Mouse (Mus musculus): ENCODE measurements around the gene Ric8a. TPM values are rescaled to one million over a fixed set of nuclear protein-coding genes. Genes with fewer than 3 reads are reported as not detected.

The Ric8a gene
- 81.9 and 99.2 TPM in 2 replicates for polyA plus RNA-seq (2012)

DNA sequence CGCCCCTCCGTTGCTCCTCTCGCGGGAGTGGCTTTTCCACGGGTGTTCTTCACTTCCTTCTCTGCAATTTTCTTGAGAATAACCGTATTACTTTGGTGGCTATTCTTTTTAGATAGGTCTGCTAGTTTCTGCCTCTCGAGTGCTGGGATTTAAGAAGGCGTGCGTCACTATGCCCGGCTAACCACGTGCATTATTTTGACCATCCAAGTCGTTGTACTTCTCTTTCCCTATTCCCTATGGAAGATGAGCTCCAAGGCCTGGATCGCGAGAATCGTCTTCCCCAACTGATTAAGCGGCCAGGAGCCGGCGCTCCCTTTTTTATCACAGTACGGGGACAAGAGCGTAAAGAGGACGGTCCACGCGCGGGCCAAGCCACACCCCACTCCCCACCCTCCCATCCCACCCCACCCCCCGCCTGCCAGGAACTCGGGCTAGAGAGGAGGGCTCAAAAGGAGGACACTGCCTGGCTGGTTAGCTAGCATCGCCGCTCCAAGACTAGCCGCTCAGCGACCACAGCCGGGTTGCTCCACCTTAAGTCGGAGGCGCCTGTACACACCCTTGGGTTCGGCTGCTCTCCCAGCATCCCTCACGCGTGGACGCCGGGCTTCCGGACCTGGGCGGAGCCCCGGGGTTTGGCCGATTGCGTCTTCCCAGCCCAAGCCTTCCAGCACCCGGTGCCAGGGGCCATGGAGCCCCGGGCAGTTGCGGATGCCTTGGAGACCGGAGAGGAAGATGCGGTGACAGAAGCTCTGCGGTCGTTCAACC lies at the start of gene Ric8a:
Gene Ric8a (plus strand): TSS at position 173 of the 765 bp plus-strand sequence.

GRCm38 (mm10) chr7:140821653-140822329 lies 35.0 kb upstream of the Ric8a start, which contains the start of gene Zfp941:
TSS of gene Zfp941 (minus strand) at chr7:140822178.

DNA sequence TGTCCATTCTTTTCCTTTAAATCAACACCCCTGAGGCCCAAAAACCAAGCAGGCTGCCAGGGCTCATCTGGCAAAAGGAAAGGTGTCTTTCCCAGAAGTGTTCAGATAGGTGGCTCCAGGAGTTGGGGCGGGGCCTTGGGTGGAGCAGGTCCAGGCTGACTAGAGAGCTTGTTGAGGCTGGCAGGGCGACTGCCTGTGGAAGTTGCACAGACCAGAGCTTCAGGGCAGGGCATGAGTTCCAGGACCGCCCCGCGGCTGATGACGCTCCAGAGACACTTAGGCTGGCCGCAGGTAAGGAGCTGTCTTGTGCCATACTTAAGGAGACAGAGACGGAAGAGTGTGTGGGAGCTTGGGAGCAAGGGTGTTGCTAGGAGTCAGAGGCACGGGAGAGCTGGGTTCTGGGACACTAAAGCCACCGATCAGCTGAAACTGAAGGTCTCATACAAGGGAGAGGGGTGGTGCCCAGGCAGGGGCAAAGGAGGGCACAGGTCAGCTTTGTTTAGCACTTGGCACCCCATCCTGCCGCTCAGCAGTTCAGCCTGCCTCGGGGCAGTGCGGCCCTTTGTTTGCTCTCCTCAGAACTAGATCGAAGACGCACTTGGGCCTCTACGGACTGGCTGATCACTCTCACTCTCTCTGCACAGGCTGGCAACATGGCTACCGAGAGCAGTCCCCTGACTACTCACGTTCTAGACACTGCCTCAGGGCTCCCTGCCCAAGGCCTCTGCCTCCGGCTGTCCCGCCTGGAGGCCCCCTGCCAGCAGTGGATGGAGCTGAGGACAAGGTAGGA lies 21.6 kb upstream of the Ric8a start, which contains the start of gene Urah:
Gene Urah (plus strand): TSS at position 51 of the 790 bp plus-strand sequence.

GRCm38 (mm10) chr7:140844905-140845665 lies 11.7 kb upstream of the Ric8a start, which contains the start of gene Scgb1c1:
TSS of gene Scgb1c1 (plus strand) at chr7:140845547.

DNA sequence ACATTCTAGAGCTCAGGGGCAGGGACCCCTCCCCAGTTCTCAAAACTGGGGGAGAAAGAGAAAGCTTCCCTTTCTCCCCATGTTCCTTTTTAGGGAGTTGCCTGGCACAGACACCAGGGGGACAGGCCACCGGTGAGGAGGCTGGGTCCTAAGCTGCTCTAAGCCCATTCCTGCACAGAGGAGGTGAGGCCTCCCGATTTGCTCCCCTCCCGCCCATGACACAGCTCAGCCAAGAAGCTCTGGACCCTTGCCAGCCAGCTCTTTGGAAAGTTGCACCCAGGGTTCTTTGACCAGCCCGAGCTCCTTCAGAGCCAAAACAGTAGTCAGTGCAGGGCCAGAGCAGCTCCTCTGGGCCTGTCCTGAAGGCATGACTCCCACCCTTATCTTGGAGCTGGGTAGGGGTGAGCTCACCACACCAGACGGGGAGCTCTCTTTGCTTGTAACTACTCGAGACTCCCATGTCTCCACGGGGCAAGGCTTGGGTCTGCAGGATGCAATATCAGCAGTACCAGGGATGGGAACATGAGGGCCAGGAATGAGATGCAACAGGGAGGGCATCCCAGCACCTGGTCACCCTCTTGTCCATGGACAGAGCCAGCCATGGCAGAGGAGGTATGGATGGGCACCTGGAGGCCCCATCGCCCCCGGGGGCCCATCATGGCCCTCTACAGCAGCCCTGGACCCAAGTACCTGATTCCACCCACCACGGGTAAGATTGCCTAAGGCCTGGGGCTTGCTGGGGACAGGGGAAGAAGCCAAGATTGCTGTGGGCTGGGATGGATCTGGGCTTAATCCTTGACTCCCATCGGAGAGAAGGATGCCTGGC lies 8.8 kb upstream of the Ric8a start, which contains the start of gene Odf3:
Gene Odf3 (plus strand): TSS at position 51 of the 826 bp plus-strand sequence.

DNA sequence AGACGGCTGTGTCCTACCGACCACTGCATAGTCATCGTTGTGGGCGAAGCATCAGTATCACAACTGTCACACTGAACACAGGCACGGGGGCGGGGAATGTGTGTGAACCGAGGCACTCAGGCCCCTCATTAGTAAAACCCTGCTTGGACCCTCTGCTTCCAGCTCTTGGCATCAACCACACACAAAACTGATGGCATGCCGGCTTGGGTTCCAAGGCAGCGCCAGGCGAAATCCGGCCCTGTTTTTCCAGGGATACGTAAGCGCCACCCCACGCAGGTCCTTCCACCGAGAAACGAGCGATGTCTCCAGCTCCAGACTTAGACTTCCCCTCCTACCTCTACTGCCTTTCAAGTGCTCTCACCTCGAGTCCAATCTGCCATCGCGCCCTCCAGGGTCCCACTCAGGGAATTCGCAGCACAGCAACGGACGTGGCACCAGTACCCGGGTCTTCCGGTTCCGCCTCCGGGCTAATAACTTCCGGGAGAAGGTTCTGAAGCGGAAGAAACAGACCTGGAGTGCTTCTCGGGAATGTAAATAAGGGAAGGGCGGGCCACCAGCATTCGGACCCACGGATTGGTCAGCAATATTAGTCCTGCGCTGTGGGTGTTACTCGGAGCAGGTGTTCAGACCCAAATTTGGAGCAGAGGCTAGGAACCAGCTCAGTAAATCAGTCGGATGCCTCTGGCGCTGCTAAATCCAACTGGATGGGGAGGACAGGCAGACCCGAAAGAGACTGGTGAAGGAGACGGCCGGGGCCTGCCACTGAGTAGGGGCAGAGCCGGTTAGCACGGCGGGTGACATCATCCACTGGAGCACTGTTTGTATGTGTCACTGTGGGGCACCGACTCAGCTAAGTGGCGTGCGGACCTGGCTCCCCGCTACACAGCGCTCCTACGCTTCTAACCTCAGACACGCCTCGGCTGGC lies 635 bp upstream of the Ric8a start, which contains the start of gene Gm45785:
Gene Gm45785 (minus strand): TSS at position 472 of the 925 bp plus-strand sequence.

DNA sequence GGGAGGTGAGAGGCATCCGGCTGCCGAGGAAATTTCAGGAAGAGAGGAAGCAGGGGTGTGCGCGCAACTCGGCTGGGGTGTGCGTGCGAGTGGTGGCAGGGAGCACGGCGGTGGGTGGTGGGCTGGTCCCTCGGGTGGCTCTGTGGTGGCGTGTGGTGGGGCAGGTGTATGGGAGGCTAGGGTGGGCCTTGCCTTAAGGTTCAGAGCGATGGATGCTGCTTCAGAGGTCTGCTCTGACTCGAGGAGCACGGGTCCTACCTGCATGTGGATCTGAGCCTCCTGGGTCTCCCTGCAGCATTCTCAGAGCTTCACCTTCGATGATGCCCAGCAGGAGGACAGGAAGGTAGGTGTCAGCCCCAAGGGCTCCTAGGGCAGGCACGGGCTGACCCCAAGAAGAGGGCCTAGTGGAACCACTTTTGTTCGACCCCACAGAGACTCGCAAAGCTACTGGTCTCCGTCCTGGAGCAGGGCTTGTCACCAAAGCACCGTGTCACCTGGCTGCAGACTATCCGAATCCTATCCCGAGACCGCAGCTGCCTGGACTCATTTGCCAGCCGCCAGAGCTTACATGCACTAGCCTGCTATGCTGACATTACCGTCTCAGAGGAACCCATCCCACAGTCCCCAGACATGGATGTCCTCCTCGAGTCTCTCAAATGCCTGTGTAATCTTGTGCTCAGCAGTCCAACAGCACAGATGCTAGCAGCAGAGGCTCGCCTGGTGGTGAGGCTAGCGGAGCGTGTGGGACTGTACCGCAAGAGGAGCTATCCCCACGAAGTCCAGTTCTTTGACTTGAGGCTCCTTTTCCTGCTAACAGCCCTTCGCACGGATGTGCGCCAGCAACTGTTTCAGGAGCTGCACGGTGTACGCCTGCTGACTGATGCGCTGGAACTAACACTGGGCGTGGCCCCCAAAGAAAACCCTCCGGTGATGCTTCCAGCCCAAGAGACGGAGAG lies 1.1 kb downstream of the Ric8a start, which contains the start of gene Bet1l:
Gene Bet1l (minus strand): TSS at position 28 of the 956 bp plus-strand sequence.

GRCm38 (mm10) chr7:140881696-140882468 lies 25.1 kb downstream of the Ric8a start, which contains the start of the genes Psmd13 and Sirt3:
TSS of gene Psmd13 (plus strand) at chr7:140881968.
TSS of gene Sirt3 (minus strand) at chr7:140882309.

GRCm38 (mm10) chr7:140900220-140900619 lies 43.5 kb downstream of the Ric8a start, which contains the start of gene Cox8b:
TSS of gene Cox8b (minus strand) at chr7:140900446.

Other genes starting within 250 kb of the Ric8a start
- gene Olfr61, start 228.0 kb upstream of the Ric8a start, polyA plus RNA-seq (2012): not detected in 2 replicates
- gene Olfr53, start 210.5 kb upstream of the Ric8a start, polyA plus RNA-seq (2012): not detected in 2 replicates
- not detected in 2 replicates for gene Olfr539, start 197.0 kb upstream of the Ric8a start, polyA plus RNA-seq (2012)
- gene Olfr45, start 175.0 kb upstream of the Ric8a start, polyA plus RNA-seq (2012): not detected in 2 replicates
- not detected in 2 replicates for gene Olfr541, start 159.7 kb upstream of the Ric8a start, polyA plus RNA-seq (2012)
- gene Cyp2e1, start 93.2 kb upstream of the Ric8a start, polyA plus RNA-seq (2012): not detected in 2 replicates
- 0.08 and 2.4 TPM in 2 replicates for gene Syce1, start 69.1 kb upstream of the Ric8a start, polyA plus RNA-seq (2012)
- gene Zfp941, start 34.8 kb upstream of the Ric8a start, polyA plus RNA-seq (2012): 0.04 TPM in 1 of 2 replicates, not detected in the other
- gene Urah, start 21.9 kb upstream of the Ric8a start, polyA plus RNA-seq (2012): not detected in 2 replicates
- not detected in 2 replicates for gene Scgb1c1, start 11.4 kb upstream of the Ric8a start, polyA plus RNA-seq (2012)
- gene Odf3, start 9.2 kb upstream of the Ric8a start, polyA plus RNA-seq (2012): not detected in 2 replicates
- 3.4 and 3.5 TPM in 2 replicates for gene Gm45785, start 626 bp upstream of the Ric8a start, polyA plus RNA-seq (2012)
- 12.2 and 15.3 TPM in 2 replicates for gene Bet1l, start 620 bp downstream of the Ric8a start, polyA plus RNA-seq (2012)
- 72.0 and 88.0 TPM in 2 replicates for gene Psmd13, start 25.0 kb downstream of the Ric8a start, polyA plus RNA-seq (2012)
- gene Sirt3, start 25.4 kb downstream of the Ric8a start, polyA plus RNA-seq (2012): 87.3 and 88.0 TPM in 2 replicates
- not detected in 2 replicates for gene Cox8b, start 43.5 kb downstream of the Ric8a start, polyA plus RNA-seq (2012)
- gene Nlrp6, start 63.9 kb downstream of the Ric8a start, polyA plus RNA-seq (2012): 0.11 and 0.89 TPM in 2 replicates
- 12.1 and 13.0 TPM in 2 replicates for gene Pgghg, start 84.4 kb downstream of the Ric8a start, polyA plus RNA-seq (2012)
- 0.30 and 0.40 TPM in 2 replicates for gene Ifitm5, start 93.3 kb downstream of the Ric8a start, polyA plus RNA-seq (2012)
- not detected in 2 replicates for gene Gm45717, start 99.0 kb downstream of the Ric8a start, polyA plus RNA-seq (2012)
- 395 and 470 TPM in 2 replicates for gene Ifitm2, start 99.0 kb downstream of the Ric8a start, polyA plus RNA-seq (2012)
- 21.2 and 24.3 TPM in 2 replicates for gene Ifitm1, start 110.3 kb downstream of the Ric8a start, polyA plus RNA-seq (2012)
- 34.6 and 44.1 TPM in 2 replicates for gene Ifitm3, start 153.8 kb downstream of the Ric8a start, polyA plus RNA-seq (2012)
- 2.4 and 4.7 TPM in 2 replicates for gene Ifitm6, start 161.0 kb downstream of the Ric8a start, polyA plus RNA-seq (2012)
- not detected in 2 replicates for gene Gm17387, start 172.2 kb downstream of the Ric8a start, polyA plus RNA-seq (2012)
- gene B4galnt4, start 204.1 kb downstream of the Ric8a start, polyA plus RNA-seq (2012): 5.3 and 7.4 TPM in 2 replicates
- 5.2 and 6.1 TPM in 2 replicates for gene Pkp3, start 221.3 kb downstream of the Ric8a start, polyA plus RNA-seq (2012)
- gene Sigirr, start 243.6 kb downstream of the Ric8a start, polyA plus RNA-seq (2012): 25.0 and 28.0 TPM in 2 replicates

Measured in megakaryocyte-erythroid progenitor cell, adult 5 weeks (primary cell).